Mouse (Mus musculus) retina, embryonic 14.5 days (tissue): Measurements from ENCODE around the gene Cmbl.

Experiments
- DNase-seq: peaks from one replicate; pipeline ENCODE4 v3.0.0-alpha.2; 2015; ENCODE audit warnings: low spot score

Gene Cmbl

GRCm38 (mm10) chr15:31583304-31584085 is 18.3 kb downstream of the Cmbl start:
- DNase-seq, result no peak

- DNase-seq, result no peak
These were observed 20.0 kb downstream of the Cmbl start for GRCm38 (mm10) chr15:31585238-31585637.

- no peak for DNase-seq
These were observed 20.9 kb downstream of the Cmbl start for GRCm38 (mm10) chr15:31586088-31586487.

GRCm38 (mm10) chr15:31586519-31586918 is 21.3 kb downstream of the Cmbl start:
- DNase-seq, result peak; percentile 96

GRCm38 (mm10) chr15:31587789-31588188 is 22.6 kb downstream of the Cmbl start:
- no peak for DNase-seq

GRCm38 (mm10) chr15:31588989-31589640 is 23.9 kb downstream of the Cmbl start:
- no peak for DNase-seq

- no peak for DNase-seq
These were observed 25.0 kb downstream of the Cmbl start for GRCm38 (mm10) chr15:31590176-31590575.

GRCm38 (mm10) chr15:31592531-31592930 is 27.3 kb downstream of the Cmbl start:
- DNase-seq, result no peak

- DNase-seq, result no peak
These were observed 29.1 kb downstream of the Cmbl start for GRCm38 (mm10) chr15:31594260-31594659.

GRCm38 (mm10) chr15:31595651-31596050 is 30.5 kb downstream of the Cmbl start:
- no peak for DNase-seq

GRCm38 (mm10) chr15:31599834-31600233 is 34.6 kb downstream of the Cmbl start:
- no peak for DNase-seq

- DNase-seq, result no peak
These were observed 36.1 kb downstream of the Cmbl start for GRCm38 (mm10) chr15:31601279-31601645.

GRCm38 (mm10) chr15:31601646-31602374 is 36.6 kb downstream of the Cmbl start, which contains the start of the genes Cct5 and Fam173b:
Gene Cct5, minus strand, starts transcription at chr15:31601804.
Gene Fam173b, plus strand, starts transcription at chr15:31601852.
- DNase-seq, result peak; percentile 100

- peak; percentile 76 for DNase-seq
These were observed 37.2 kb downstream of the Cmbl start for GRCm38 (mm10) chr15:31602426-31602825.

- no peak for DNase-seq
These were observed 37.9 kb downstream of the Cmbl start for GRCm38 (mm10) chr15:31603113-31603512.

- DNase-seq, result no peak
These were observed 41.6 kb downstream of the Cmbl start for GRCm38 (mm10) chr15:31606821-31607220.

- DNase-seq, result peak; percentile 61
These were observed 45.8 kb downstream of the Cmbl start for GRCm38 (mm10) chr15:31611027-31611426.

GRCm38 (mm10) chr15:31611976-31612375 is 46.8 kb downstream of the Cmbl start:
- DNase-seq, result no peak

- no peak for DNase-seq
These were observed 48.8 kb downstream of the Cmbl start for GRCm38 (mm10) chr15:31613826-31614453.

GRCm38 (mm10) chr15:31614666-31615065 is 49.5 kb downstream of the Cmbl start:
- DNase-seq, result no peak

- no peak for DNase-seq
These were observed 52.1 kb downstream of the Cmbl start for GRCm38 (mm10) chr15:31617261-31617660.

- DNase-seq, result peak; percentile 13
These were observed 54.3 kb downstream of the Cmbl start for GRCm38 (mm10) chr15:31619521-31619920.
